Mouse (Mus musculus) erythroblast, embryonic 14.5 days (primary cell): Measurements from ENCODE around the gene Slco1c1.

Source experiments
- GATA1 ChIP-seq: IDR thresholded peaks from 2 replicates; pipeline ENCODE4 v1.6.1; 2012; ENCODE audit warnings: low read length, inconsistent platforms, mixed read lengths
- TAL1 ChIP-seq: IDR thresholded peaks from 3 replicates; pipeline ENCODE4 v1.6.1; 2012; ENCODE audit warnings: low read length, inconsistent platforms, mixed read lengths

- no peak for TF ChIP-seq TAL1
- no peak for TF ChIP-seq GATA1
Observed at GRCm38 (mm10) chr6:141488619-141489018, 35.5 kb upstream of the Slco1c1 start.
